Mouse (Mus musculus) adrenal gland, adult 8-10 months (tissue): ENCODE measurements around the gene Epas1. TPM values are rescaled to one million over a fixed set of nuclear protein-coding genes. Genes with fewer than 3 reads are reported as not detected.

Experiments used
- DNase-seq: peaks from one replicate; pipeline ENCODE4 v3.0.0; 2022
- total RNA-seq, 4 experiments: library from RNA; stranded (reverse); gene quantifications; 2 replicates each; pipeline ENCODE4 v1.2.4; 2022

Epas1 gene
- total RNA-seq, 4 experiments from 2014 or later, result 204 to 224 (median 215) TPM

- no peak for DNase-seq
Observed at GRCm38 (mm10) chr17:86829383-86830175, 76.1 kb downstream of the Epas1 start.

- no peak for DNase-seq
Observed at GRCm38 (mm10) chr17:86830893-86831292, 77.4 kb downstream of the Epas1 start.

- DNase-seq, result no peak
Observed at GRCm38 (mm10) chr17:86832562-86833327, 79.2 kb downstream of the Epas1 start.

- DNase-seq, result no peak
Observed at GRCm38 (mm10) chr17:86833945-86834344, 80.4 kb downstream of the Epas1 start.

GRCm38 (mm10) chr17:86839308-86839707, 85.8 kb downstream of the Epas1 start:
- DNase-seq, result no peak

- no peak for DNase-seq
Observed at GRCm38 (mm10) chr17:86850700-86851337, 97.3 kb downstream of the Epas1 start.

GRCm38 (mm10) chr17:86851782-86852181, 98.3 kb downstream of the Epas1 start:
- DNase-seq, result no peak

GRCm38 (mm10) chr17:86852591-86853031, 99.1 kb downstream of the Epas1 start:
- DNase-seq, result no peak

GRCm38 (mm10) chr17:86870586-86870985, 117.1 kb downstream of the Epas1 start:
- no peak for DNase-seq

GRCm38 (mm10) chr17:86872643-86873042, 119.1 kb downstream of the Epas1 start:
- no peak for DNase-seq

- no peak for DNase-seq
Observed at GRCm38 (mm10) chr17:86876940-86877339, 123.4 kb downstream of the Epas1 start.

- no peak for DNase-seq
Observed at GRCm38 (mm10) chr17:86877747-86878146, 124.2 kb downstream of the Epas1 start.

GRCm38 (mm10) chr17:86880056-86880455, 126.6 kb downstream of the Epas1 start:
- DNase-seq, result no peak

- DNase-seq, result no peak
Observed at GRCm38 (mm10) chr17:86880461-86881044, 127.1 kb downstream of the Epas1 start.

Other genes starting within 250 kb of the Epas1 start
- under 1 TPM in 1 of 4 experiments, not detected in 3; 0.28 TPM for gene Gm10309, start 248.5 kb upstream of the Epas1 start, total RNA-seq
- not detected for gene Tmem247, start 163.6 kb downstream of the Epas1 start, total RNA-seq
- not detected for gene Atp6v1e2, start 194.2 kb downstream of the Epas1 start, total RNA-seq
- 10 to 100 TPM; 61.2 to 96.2 (median 72.7) TPM for gene Rhoq, start 209.4 kb downstream of the Epas1 start, total RNA-seq